ENCODE assay signal across 17 mouse cellular contexts in the genomic region with DNA sequence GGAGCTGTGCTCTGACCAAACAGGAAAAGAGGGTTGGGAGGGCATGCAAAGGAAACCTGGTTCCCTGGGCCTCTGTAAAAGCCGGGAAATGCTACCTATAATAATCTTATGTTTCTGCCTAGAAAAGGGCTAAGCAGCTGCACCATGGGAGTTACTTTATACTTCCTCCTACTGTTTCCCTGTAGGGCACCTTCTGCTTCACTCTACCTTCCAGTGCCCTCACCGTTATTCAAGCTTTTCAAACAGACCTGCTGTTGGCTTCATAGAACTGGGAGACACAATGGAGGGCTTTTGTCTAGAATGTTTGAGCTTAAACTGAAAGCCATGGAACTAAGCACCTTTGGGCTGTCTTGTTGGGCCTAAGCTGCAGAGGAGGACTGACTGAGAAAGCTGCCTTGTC.
"Had no signal": no experiment of that assay in that cellular context is flagged by ENCODE, and none has a peak within 500 bp of the region (broad histone marks: within the 10 kb centered on the region; RNA-seq: fewer than 3 reads in every experiment).

No protein-coding gene starts in this region.

- H3K4me2 ChIP-seq: lung, embryonic 15.5 days; midbrain, embryonic 11.5 days; midbrain, embryonic 13.5 days; midbrain, embryonic 15.5 days; stomach, embryonic 15.5 days had no signal

- DNase-seq: liver, postnatal 0 days; lung, adult 2 months; lung, postnatal 14 days; lung, postnatal 36 days; right cerebral cortex, postnatal 14 days; thymus, adult 2 months; thymus, postnatal 25 days; thymus, postnatal 4 days had no signal

- H3K4me1 ChIP-seq: lung, embryonic 15.5 days; midbrain, embryonic 13.5 days; midbrain, embryonic 15.5 days; stomach, embryonic 15.5 days had no signal

- H3K9ac ChIP-seq: liver, postnatal 0 days; lung, embryonic 15.5 days; midbrain, embryonic 13.5 days; midbrain, embryonic 15.5 days; stomach, embryonic 15.5 days had no signal

- H3K27ac ChIP-seq: lung, embryonic 15.5 days; macrophage; midbrain, embryonic 13.5 days; midbrain, embryonic 15.5 days; stomach, embryonic 15.5 days; stomach, postnatal 0 days had no signal

- H3K27me3 ChIP-seq: lung, embryonic 15.5 days; megakaryocyte, embryonic 14.5 days; midbrain, embryonic 13.5 days; midbrain, embryonic 15.5 days; stomach, embryonic 15.5 days had no signal

- H3K4me3 ChIP-seq: lung, embryonic 15.5 days; megakaryocyte, embryonic 14.5 days; midbrain, embryonic 13.5 days; midbrain, embryonic 15.5 days; stomach, embryonic 15.5 days had no signal

- ATAC-seq: liver, postnatal 0 days; lung, postnatal 0 days; midbrain, embryonic 13.5 days; midbrain, embryonic 15.5 days had no signal

- H3K9me3 ChIP-seq: lung, embryonic 15.5 days; megakaryocyte, embryonic 14.5 days; midbrain, embryonic 13.5 days; midbrain, embryonic 15.5 days; stomach, embryonic 15.5 days had no signal
